Mouse (Mus musculus): ENCODE results near the gene Sept14. TPM values are rescaled to one million over a fixed set of nuclear protein-coding genes. Genes with fewer than 3 reads are reported as not detected.
"Not testable (repeated sequence)": the region's sequence is repeated elsewhere in the genome, so short reads cannot be mapped to it uniquely, and the experiment has no call there.

Sept14 gene
- polyA plus RNA-seq, 1 experiment from 2014 or later: not detected

GRCm38 (mm10) chr5:129724268-129724667 is 16.0 kb upstream of the Sept14 start:
- no peaks in the 10 kb centered on the region for H3K27me3 ChIP-seq
- H3K36me3 ChIP-seq: peaks cover 10% of the 10 kb centered on the region
- peaks cover 5% of the 10 kb centered on the region; the same call in 1 of the 2 replicates for H3K9me3 ChIP-seq
- H3K9ac ChIP-seq (replicated peaks): peak overlapping the region; percentile 98; the same call in 1 of the 2 replicates
- no peak for ATAC-seq (ENCODE audit: insufficient number of reproducible peaks, insufficient read depth, low FRiP score, low TSS enrichment, low read depth)
- peak overlapping the region; percentile 97 for H3K27ac ChIP-seq
- peak overlapping the region; percentile 91 for H3K4me3 ChIP-seq (replicated peaks)
- H3K4me2 ChIP-seq: peak overlapping the region; percentile 61
- peaks cover 24% of the 10 kb centered on the region for H3K4me1 ChIP-seq (replicated peaks)
- WGBS: 54% methylated on average over 4 of the region's 4 CpGs

GRCm38 (mm10) chr5:129720176-129720575 is 11.9 kb upstream of the Sept14 start:
- no peak overlapping the region for H3K27ac ChIP-seq
- ATAC-seq (ENCODE audit: insufficient number of reproducible peaks, insufficient read depth, low FRiP score, low TSS enrichment, low read depth): no peak
- WGBS: 86% methylated on average over 3 of the region's 3 CpGs

GRCm38 (mm10) chr5:129717016-129717415 is 8.7 kb upstream of the Sept14 start:
- Histone ChIP-seq H3K27me3 (peaks cover 10% of the 10 kb centered on the region; the same call in 1 of the 2 replicates), H3K36me3 (peaks cover 37% of the 10 kb centered on the region), H3K9me3 (peaks cover 5% of the 10 kb centered on the region; the same call in 1 of the 2 replicates), H3K4me1 (replicated peaks) (peaks cover 7% of the 10 kb centered on the region), H3K27ac (no peak overlapping the region), H3K4me2 (no peak overlapping the region), H3K9ac (replicated peaks) (no peak overlapping the region), H3K4me3 (replicated peaks) (no peak overlapping the region)
- ATAC-seq (ENCODE audit: insufficient number of reproducible peaks, insufficient read depth, low FRiP score, low TSS enrichment, low read depth): no peak
- WGBS: 81% methylated on average over 9 of the region's 9 CpGs

More at GRCm38 (mm10) chr5:129720176-129720575, 11.9 kb upstream of the Sept14 start:
- H3K9me3 ChIP-seq: peaks cover 5% of the 10 kb centered on the region; the same call in 1 of the 2 replicates
- peaks cover 7% of the 10 kb centered on the region for H3K4me1 ChIP-seq (replicated peaks)
- no peak overlapping the region for H3K4me3 ChIP-seq (replicated peaks)
- H3K36me3 ChIP-seq: peaks cover 37% of the 10 kb centered on the region
- H3K9ac ChIP-seq (replicated peaks): no peak overlapping the region
- H3K4me2 ChIP-seq: no peak overlapping the region
- H3K27me3 ChIP-seq: no peaks in the 10 kb centered on the region

GRCm38 (mm10) chr5:129715326-129715861 is 7.1 kb upstream of the Sept14 start, which contains the start of gene Mrps17:
Gene Mrps17, plus strand, starts transcription at chr5:129715497.
- ATAC-seq (ENCODE audit: insufficient number of reproducible peaks, insufficient read depth, low FRiP score, low TSS enrichment, low read depth): peak; percentile 92
- Histone ChIP-seq H3K36me3 (peaks cover 37% of the 10 kb centered on the region), H3K4me1 (replicated peaks) (peaks cover 7% of the 10 kb centered on the region), H3K9ac (replicated peaks) (peak within 1 kb of the TSS; percentile 72), H3K9me3 (peaks cover 5% of the 10 kb centered on the region; the same call in 1 of the 2 replicates), H3K4me2 (peak within 1 kb of the TSS; percentile 90), H3K27me3 (peaks cover 10% of the 10 kb centered on the region; the same call in 1 of the 2 replicates), H3K27ac (peak within 1 kb of the TSS; percentile 29; the same call in 1 of the 2 replicates), H3K4me3 (replicated peaks) (peak within 1 kb of the TSS; percentile 77)
- WGBS: under 1% methylated on average over 33 of the region's 33 CpGs

GRCm38 (mm10) chr5:129703368-129703767 is 4.9 kb downstream of the Sept14 start:
- H3K27me3 ChIP-seq: peaks cover 26% of the 10 kb centered on the region
- no peak overlapping the region for H3K9ac ChIP-seq (replicated peaks)
- no peaks in the 10 kb centered on the region for H3K36me3 ChIP-seq
- no peaks in the 10 kb centered on the region for H3K4me1 ChIP-seq (replicated peaks)
- H3K9me3 ChIP-seq: no peaks in the 10 kb centered on the region
- ATAC-seq (ENCODE audit: insufficient number of reproducible peaks, insufficient read depth, low FRiP score, low TSS enrichment, low read depth): no peak
- H3K27ac ChIP-seq: no peak overlapping the region
- H3K4me3 ChIP-seq (replicated peaks): no peak overlapping the region
- no peak overlapping the region for H3K4me2 ChIP-seq

GRCm38 (mm10) chr5:129701706-129702105 is 6.6 kb downstream of the Sept14 start:
- no peaks in the 10 kb centered on the region for H3K36me3 ChIP-seq
- no peaks in the 10 kb centered on the region for H3K4me1 ChIP-seq (replicated peaks)
- WGBS: 80% methylated on average over 1 of the region's 1 CpGs
- no peak overlapping the region for H3K9ac ChIP-seq (replicated peaks)
- peaks cover 26% of the 10 kb centered on the region for H3K27me3 ChIP-seq
- H3K9me3 ChIP-seq: no peaks in the 10 kb centered on the region
- H3K27ac ChIP-seq: no peak overlapping the region
- H3K4me2 ChIP-seq: no peak overlapping the region
- ATAC-seq (ENCODE audit: insufficient number of reproducible peaks, insufficient read depth, low FRiP score, low TSS enrichment, low read depth): no peak
- no peak overlapping the region for H3K4me3 ChIP-seq (replicated peaks)

GRCm38 (mm10) chr5:129700506-129700905 is 7.8 kb downstream of the Sept14 start:
- Histone ChIP-seq H3K36me3 (no peaks in the 10 kb centered on the region), H3K9ac (replicated peaks) (no peak overlapping the region), H3K4me2 (peak overlapping the region; percentile 13), H3K27ac (no peak overlapping the region), H3K4me1 (replicated peaks) (no peaks in the 10 kb centered on the region), H3K27me3 (peaks cover 26% of the 10 kb centered on the region), H3K4me3 (replicated peaks) (peak overlapping the region; percentile 6; the same call in 1 of the 2 replicates), H3K9me3 (no peaks in the 10 kb centered on the region)
- WGBS: 22% methylated on average over 2 of the region's 2 CpGs
- no peak for ATAC-seq (ENCODE audit: insufficient number of reproducible peaks, insufficient read depth, low FRiP score, low TSS enrichment, low read depth)

GRCm38 (mm10) chr5:129690528-129690927 is 17.8 kb downstream of the Sept14 start:
- 86% methylated on average over 3 of the region's 3 CpGs for WGBS

GRCm38 (mm10) chr5:129687621-129688020 is 20.7 kb downstream of the Sept14 start:
- H3K4me2 ChIP-seq: no peak overlapping the region
- H3K9ac ChIP-seq (replicated peaks): no peak overlapping the region
- H3K27ac ChIP-seq: no peak overlapping the region
- H3K27me3 ChIP-seq: no peaks in the 10 kb centered on the region
- ATAC-seq (ENCODE audit: insufficient number of reproducible peaks, insufficient read depth, low FRiP score, low TSS enrichment, low read depth): no peak
- H3K36me3 ChIP-seq: no peaks in the 10 kb centered on the region
- no peak overlapping the region for H3K4me3 ChIP-seq (replicated peaks)
- no peaks in the 10 kb centered on the region for H3K4me1 ChIP-seq (replicated peaks)
- H3K9me3 ChIP-seq: no peaks in the 10 kb centered on the region
- WGBS: 83% methylated on average over 7 of the region's 7 CpGs

More at GRCm38 (mm10) chr5:129690528-129690927, 17.8 kb downstream of the Sept14 start:
- Histone ChIP-seq H3K4me1 (replicated peaks) (no peaks in the 10 kb centered on the region), H3K4me2 (no peak overlapping the region), H3K4me3 (replicated peaks) (no peak overlapping the region), H3K9me3 (no peaks in the 10 kb centered on the region), H3K36me3 (no peaks in the 10 kb centered on the region), H3K27me3 (no peaks in the 10 kb centered on the region), H3K27ac (no peak overlapping the region), H3K9ac (replicated peaks) (no peak overlapping the region)
- ATAC-seq (ENCODE audit: insufficient number of reproducible peaks, insufficient read depth, low FRiP score, low TSS enrichment, low read depth): no peak

- not testable (repeated sequence) for H3K4me3 ChIP-seq (replicated peaks); H3K9ac ChIP-seq (replicated peaks); H3K9me3 ChIP-seq; H3K36me3 ChIP-seq; ATAC-seq (ENCODE audit: insufficient number of reproducible peaks, insufficient read depth, low FRiP score, low TSS enrichment, low read depth); H3K4me1 ChIP-seq (replicated peaks); H3K27me3 ChIP-seq; H3K4me2 ChIP-seq; H3K27ac ChIP-seq
- 91% methylated on average over 5 of the region's 5 CpGs for WGBS
Observed at GRCm38 (mm10) chr5:129685141-129685540, 23.2 kb downstream of the Sept14 start.

GRCm38 (mm10) chr5:129670036-129670458 is 38.3 kb downstream of the Sept14 start, which contains the start of gene Zfp11:
Gene Zfp11, minus strand, starts transcription at chr5:129670099.
- H3K27ac ChIP-seq: peak within 1 kb of the TSS; percentile 80
- ATAC-seq (ENCODE audit: insufficient number of reproducible peaks, insufficient read depth, low FRiP score, low TSS enrichment, low read depth): peak; percentile 63
- 1% methylated on average over 23 of the region's 23 CpGs for WGBS

More at GRCm38 (mm10) chr5:129670036-129670458, 38.3 kb downstream of the Sept14 start, which contains the start of gene Zfp11:
- Histone ChIP-seq H3K27me3 (no peaks in the 10 kb centered on the region), H3K4me3 (replicated peaks) (peak within 1 kb of the TSS; percentile 83), H3K4me1 (replicated peaks) (peaks cover 11% of the 10 kb centered on the region; the same call in 1 of the 2 replicates), H3K9me3 (0 out of 2 replicates have a peak, but pooled peaks cover 12% of the 10 kb centered on the region), H3K36me3 (no peaks in the 10 kb centered on the region), H3K4me2 (peak within 1 kb of the TSS; percentile 75), H3K9ac (replicated peaks) (peak within 1 kb of the TSS; percentile 92)
